Mouse (Mus musculus) adrenal gland, postnatal 36 days (tissue): ENCODE measurements around the gene Tenm1. TPM values are rescaled to one million over a fixed set of nuclear protein-coding genes. Genes with fewer than 3 reads are reported as not detected.

Experiments
- total RNA-seq, 2 experiments: library from RNA; stranded (reverse); gene quantifications; 2 replicates each; pipeline ENCODE4 v1.2.3; 2021

Tenm1 gene
- total RNA-seq, 2 experiments from 2014 or later: 0.07 to 0.33 TPM

Other genes starting within 250 kb of the Tenm1 start
- not detected for gene Tex13c1, start 162.0 kb upstream of the Tenm1 start, total RNA-seq